Mouse (Mus musculus): ENCODE results near the gene Ddi2.

- TF ChIP-seq GATA1 (IDR thresholded peaks at IDR 0.05; ENCODE audit: borderline replicate concordance, low read length): no peak
- TF ChIP-seq FLI1 (IDR thresholded peaks at IDR 0.05; ENCODE audit: low read length): no peak
Observed at GRCm38 (mm10) chr4:141651286-141651685, 71.9 kb downstream of the Ddi2 start.

Data from megakaryocyte, embryonic 14.5 days (primary cell).